Mouse (Mus musculus) stomach, postnatal 0 days (tissue): ENCODE results near the gene Ubash3a.

Experiments
- CTCF ChIP-seq: IDR thresholded peaks from 2 replicates; pipeline ENCODE4 v1.5.1; 2016; ENCODE audit warnings: antibody characterized with exemption, low read depth, mild to moderate bottlenecking, moderate library complexity
- EP300 ChIP-seq: optimal IDR thresholded peaks from 2 replicates; pipeline ENCODE3; 2016; ENCODE audit warnings: antibody characterized with exemption

DNA sequence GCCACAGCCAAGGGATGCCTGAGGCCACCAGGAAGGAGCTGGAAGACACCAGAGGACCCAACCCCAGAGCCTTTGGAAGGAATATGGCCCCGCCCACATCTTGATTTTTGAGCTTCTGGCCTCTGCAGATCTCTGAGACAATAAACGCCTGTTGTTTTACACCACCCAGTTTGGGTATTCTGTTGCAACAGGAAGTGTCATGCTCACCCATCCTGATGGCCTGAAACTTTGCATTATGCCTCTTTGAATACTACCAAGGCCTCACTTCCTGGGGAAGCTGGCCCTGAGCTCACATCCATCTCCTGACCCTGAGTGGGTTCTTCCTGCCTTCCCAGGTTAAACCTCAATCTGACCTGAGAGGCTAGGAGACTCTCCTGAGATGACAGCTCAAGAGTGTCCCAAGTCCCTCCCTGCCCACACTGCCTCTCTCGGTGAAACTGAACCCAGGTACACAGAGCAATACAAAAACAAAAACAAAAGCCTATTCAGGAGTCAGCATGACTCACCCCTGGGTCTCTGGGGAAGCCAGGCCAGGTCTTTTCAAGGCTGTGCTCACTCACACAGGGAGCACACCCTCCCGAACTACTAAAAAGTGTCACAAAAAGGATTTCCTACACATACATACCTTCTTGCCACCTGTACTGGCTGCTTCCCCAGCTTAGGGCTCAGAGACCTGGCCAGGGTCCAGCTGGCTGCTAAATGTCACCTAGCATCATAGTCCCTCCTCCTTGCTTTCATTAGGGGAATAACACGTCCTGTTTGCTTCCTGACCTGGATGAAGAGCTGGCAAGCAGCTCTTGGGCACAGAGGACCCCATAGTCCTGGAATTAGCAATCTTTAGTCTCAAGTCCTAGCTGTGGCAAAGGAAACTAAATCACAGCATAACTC lies 8.6 kb downstream of the Ubash3a start:
- TF ChIP-seq CTCF (no peak; the same call in 1 of the 2 replicates), EP300 (no peak)
